Mouse (Mus musculus) cerebellum, adult 11 months (tissue): ENCODE data around the gene Marcksl1.

Source experiments
- DNase-seq: peaks from one replicate; pipeline ENCODE4 v3.0.0; 2022

Marcksl1 gene

DNA sequence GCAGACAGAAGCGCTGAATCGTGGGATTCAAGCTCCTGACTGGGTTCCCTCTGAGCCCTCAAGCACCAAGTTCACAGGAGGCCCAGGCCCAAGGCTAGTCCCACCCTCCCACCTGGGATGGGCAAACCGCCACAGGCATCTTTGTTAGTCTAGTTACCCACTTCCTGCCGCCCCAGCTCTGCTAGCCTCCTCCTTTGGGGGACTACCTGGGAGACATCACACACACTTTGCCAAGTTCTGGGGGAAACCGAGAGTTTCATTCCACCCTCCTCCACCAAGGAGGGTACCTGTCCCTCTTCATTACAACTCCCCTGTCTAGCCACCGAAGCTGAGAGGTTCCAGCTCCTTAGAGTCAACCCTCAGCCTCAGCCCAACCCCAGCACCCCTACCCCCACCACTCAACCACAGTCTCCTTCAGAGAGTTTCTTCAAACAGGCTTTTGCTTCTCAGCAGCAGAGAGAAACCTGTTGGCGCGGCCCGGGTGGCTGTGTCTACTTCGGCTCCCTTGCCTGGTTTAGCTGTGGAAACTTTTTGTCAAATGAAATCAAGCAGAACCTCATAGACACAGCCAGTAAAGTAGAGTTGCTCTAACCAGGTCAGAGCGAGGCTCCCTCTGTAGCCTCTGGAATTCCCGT lies 45.1 kb downstream of the Marcksl1 start:
- no peak for DNase-seq

DNA sequence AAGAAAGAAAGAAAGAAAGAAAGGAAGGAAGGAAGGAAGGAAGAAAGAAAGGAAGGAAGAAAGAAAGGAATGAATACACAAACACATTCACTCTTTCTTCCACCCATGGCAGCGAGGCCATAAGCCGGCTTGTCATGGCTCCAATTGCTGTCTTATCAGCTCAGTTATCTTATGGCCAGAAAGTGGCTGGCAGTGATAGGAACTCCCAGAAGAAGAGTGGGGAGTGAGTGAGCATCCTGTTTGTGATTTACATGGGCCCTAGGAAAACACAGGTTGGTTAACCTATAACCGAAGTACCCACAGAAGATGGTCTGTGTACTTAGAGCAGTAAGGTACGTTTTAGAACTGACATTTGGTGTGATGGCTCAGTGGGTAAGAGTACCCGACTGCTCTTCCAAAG lies 47.8 kb downstream of the Marcksl1 start:
- no peak for DNase-seq

DNA sequence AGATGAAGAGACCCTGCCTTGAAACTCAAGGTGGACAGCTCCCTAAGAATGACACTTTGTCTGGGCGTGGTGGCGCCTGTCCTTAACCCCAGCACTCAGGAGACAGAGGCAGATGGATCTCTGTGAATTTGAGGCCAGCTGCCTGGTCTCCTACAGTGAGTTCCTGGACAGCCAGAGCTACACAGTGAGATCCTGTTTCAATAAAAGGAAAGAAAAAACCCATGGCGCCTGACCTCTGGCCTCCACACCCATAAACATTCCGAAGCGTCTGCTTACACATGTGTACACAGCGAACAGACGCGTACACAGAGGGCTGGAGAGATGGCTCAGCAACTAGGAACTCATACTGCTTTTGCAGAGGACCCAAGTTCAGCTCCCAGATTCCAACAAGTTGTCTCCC lies 50.3 kb downstream of the Marcksl1 start:
- no peak for DNase-seq

DNA sequence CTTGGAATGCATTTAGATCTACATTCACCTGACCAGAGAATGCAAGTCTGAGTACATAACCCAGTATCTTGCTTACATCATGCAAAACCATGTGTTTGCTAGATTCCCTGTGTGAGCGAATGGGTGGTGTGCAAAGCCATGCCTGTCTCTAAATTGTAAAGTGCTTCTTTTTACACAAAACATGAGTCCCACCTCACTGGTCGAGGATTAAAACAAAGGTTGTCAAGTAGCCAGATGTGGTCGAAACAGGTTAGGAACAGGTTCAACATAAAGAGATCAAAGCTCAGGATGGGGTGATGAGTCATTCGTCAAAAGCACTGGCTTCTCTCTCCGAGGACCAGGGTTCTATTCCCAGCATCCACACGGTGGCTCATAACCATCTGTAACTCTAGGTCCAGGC lies 51.8 kb downstream of the Marcksl1 start:
- DNase-seq, result no peak
